Mouse (Mus musculus): ENCODE data around the gene Podnl1.

The Podnl1 gene

DNA sequence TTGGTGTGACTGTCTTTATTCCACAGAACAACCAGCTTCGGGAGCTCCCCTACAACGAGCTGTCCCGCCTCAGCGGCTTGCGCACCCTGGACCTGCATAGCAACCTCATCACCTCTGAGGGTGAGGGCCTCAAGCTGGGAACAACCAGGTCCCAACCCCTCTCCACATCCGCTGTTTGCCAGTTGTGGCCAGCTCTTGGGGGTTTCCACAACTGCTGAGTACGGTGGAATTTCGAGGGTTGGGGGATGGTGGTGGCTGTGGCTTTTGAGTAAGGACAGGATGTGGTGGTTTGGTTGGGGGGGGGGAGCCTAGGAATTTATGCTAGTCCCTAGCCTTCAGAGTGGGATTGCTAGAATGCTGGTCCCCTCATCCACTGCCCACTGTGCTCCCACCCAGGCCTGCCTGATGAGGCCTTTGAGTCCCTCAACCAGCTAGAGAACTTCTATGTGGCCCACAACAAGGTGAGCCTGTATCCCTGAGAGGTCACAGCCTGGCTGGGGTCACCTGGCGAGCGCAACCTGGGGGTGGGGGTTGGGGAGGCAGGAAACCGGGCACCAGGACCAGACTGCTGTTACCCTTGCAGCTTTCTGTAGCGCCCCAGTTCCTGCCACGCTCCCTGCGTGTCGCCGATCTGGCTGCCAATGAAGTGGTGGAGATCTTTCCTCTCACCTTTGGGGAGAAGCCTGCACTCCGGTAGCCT is 1.6 kb downstream of the Podnl1 start:
- peak; percentile 49 for DNase-seq

DNA sequence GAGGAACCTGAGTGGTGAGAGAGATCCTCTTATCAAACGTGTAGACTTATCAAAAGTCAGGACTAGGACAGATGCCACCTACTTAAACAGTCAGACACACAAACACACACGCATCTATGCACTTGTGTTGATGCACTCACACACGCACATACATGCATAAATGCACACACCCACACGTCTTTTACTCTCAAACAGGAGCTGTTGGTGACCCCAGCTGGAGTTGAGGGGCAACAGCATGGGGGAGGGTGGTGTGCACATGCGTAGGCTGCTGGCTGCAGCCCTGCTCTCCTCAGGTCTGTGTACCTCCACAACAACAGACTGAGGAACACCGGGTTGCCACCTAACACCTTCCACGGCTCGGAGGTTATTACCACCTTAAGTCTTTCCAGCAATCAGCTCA is 2.5 kb downstream of the Podnl1 start:
- DNase-seq = no peak

GRCm38 (mm10) chr8:84130806-84131205 is 5.0 kb downstream of the Podnl1 start:
- peak; percentile 57 for DNase-seq

GRCm38 (mm10) chr8:84132225-84132624 is 6.4 kb downstream of the Podnl1 start:
- DNase-seq = no peak

DNA sequence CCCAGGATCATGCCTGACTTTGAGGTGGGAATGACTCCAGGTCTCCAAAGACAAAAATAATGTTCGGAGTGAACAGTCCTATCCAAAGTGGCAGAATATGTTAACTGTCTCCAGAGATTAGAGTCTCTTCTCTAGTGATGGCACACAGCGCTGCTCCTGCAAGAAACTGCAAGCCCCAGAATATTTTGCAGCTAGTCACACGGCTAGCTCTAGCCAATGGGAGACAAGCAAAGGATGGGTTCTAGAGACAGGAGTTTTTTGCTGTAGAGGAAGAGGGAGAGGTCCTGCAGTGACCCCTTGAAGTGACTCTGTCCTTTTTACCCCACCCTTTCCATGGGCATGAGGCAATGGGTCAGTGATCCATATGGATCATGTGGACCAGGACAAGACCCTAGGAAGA is 12.1 kb downstream of the Podnl1 start:
- no peak for DNase-seq

DNA sequence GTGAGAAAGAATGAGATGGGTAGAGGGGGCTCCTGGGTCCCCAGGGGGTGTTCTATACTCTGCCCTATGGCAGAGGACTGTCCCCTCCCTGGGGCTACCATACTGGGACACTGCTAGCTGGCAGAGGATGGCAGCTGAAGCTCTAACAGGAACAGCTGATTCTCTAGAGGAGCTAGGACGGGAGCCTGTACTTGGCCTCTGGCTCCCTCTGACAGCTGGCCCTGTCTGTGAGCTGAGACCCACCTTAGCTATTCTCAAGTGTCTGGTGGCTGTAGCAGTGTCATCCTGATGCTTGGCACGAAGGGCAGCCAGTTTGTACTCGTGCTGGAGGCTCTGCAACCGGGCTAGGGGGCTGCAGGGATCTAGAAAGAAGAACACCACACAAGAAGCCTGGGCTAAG is 15.0 kb downstream of the Podnl1 start:
- no peak for DNase-seq

DNA sequence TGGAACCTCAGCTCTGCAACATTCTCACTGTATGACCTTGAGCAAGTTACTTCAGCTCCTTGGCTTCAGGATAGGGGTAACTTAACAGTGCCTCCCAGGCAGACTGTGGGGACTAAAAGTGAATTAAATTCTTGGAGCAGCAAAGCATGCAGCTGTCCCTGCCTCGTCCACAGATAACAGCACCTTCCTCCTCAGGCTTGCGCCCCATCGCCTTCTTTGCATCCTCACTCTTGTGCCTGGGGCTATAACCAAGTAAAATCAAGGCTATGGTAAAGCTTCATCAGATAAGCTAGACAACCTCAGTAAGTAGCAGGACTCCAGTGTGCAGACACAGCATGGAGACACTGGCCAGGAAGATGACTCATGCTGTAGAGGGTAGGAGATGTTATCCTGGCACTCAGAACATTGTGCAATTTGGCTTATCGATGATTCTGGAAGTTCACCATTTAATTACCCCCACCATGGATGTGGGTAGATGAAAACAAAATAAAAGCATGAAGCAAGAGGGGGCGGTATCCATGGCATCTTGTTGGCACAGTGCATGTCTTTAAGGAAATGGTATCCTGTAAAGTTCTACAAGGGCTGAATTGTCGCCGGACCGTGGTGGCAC is 19.0 kb downstream of the Podnl1 start:
- DNase-seq = no peak

DNA sequence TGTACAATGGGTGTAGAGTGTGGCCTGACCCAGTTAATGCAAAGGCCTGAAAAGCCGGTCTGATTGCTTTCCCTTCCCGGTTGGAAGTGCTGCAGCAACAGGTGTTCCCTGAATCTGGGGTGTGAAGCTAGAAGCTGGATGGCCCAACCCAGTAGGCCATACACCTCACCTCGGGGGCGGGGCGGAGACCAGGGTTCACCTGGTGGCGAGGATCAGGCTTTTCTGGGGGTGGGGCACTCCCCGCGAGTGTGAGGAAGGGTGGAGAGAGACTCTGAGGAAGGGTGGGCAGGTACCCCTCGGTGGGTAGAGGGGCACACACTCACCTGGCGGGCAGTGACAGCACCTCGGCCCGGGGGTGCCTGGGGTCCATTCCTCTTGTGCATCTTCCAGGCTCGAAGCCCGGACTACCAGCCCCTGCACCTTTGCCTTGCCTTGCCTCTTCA is 21.6 kb downstream of the Podnl1 start:
- peak; percentile 69 for DNase-seq

DNA sequence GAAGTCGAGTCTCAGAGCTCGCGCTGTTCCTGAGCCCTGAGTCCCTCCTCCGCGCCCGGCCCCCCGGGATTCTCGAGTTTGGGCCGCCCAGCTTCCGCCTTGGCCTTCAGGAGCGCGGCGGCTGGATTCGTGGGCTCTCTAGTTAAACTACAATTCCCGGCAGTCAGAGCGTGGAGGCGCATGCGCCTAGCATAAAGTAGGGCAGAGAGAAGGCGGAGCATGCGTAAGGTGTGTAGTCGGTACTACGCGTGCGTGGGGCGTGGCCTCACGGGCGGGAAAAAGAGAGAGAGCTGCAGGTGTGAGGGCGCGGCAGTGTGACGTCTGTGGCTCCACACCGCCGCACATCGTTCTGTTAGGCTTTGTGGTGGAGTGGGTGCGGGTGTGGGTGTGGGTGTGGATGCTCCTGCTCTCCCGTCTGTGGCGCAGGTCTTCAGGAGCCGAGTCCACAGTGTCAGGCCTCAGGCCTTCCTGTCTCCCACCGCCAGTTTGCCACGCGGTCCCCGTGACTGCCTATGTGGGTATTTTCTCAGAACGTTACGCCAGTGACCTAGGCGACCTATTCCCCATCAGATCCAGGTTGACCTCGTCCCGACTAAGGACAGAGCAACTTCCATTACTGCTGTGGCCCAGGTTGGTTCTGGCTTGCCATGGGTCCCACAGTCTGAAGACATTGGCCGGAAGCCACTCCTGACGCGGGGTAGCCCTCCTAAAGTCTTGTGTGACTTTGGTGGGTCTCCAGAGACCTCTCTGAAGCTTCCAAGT is 22.2 kb downstream of the Podnl1 start, which contains the start of the genes Cc2d1a and 4930432K21Rik:
Cc2d1a (minus strand) TSS at position 168 of the 762 bp plus-strand sequence.
4930432K21Rik (plus strand) TSS at position 257 of the 762 bp plus-strand sequence.
- DNase-seq = peak; percentile 96

DNA sequence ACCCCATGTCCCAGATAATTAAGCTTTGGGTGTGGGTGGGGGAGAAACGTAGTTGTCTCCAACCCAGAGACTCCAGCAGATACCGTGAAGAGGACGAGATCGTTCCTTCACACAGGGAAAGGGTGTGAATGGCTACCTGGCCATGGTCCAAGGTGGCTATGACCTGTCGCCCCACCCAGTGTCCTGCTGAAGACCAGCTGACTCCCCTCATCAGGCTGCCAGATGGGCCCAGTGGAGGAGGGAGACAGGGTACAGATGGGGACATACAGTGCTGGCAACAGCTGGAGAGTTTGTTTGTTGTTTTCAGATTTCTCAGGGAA is 22.7 kb downstream of the Podnl1 start:
- peak; percentile 45 for DNase-seq

DNA sequence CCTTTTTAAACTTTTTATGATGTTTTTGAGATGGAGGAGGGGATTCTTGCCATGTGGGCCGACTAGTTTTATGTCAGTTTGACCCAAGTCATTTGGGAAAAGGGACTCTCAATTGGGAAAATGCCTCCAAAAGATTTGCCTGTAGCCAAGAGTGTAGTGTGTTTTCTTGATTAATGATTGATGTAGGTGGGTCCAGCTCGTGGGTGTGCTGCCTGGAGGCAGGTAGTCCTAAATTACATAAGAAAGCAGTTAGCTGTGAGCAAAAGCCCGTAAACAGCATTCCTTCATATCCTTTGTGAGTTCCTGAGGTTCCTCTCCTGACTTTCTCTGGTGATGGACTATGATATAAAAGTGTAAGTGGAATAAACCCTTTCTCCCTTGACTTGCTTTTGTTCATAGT is 23.4 kb downstream of the Podnl1 start:
- no peak for DNase-seq

GRCm38 (mm10) chr8:84157620-84158019 is 31.8 kb downstream of the Podnl1 start:
- no peak for DNase-seq

GRCm38 (mm10) chr8:84167696-84168095 is 41.9 kb downstream of the Podnl1 start:
- DNase-seq = no peak

DNA sequence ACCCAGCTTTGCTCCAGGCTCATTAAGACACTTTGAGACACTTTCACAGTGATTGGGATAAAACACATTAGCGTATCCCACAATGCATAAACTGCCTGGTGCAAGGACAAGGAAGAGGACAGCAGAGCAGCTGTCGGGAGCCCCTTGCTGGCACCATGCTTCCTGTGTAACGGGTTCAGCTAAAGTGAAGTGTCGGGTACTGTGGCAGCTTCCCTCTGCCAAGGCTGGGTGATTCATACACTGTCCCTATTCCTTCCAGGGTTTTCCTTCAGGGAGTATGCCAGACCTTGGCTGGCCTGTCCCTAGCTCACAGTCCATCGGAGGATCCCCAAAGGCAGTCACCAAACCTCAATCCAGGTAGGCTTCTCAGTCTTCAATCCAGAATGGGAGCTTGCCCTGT is 44.3 kb downstream of the Podnl1 start:
- no peak for DNase-seq

GRCm38 (mm10) chr8:84173861-84174260 is 48.1 kb downstream of the Podnl1 start:
- peak; percentile 49 for DNase-seq

GRCm38 (mm10) chr8:84176560-84176959 is 50.8 kb downstream of the Podnl1 start:
- DNase-seq = peak; percentile 24

- no peak for DNase-seq
Measured at GRCm38 (mm10) chr8:84177405-84177804, 51.6 kb downstream of the Podnl1 start.

GRCm38 (mm10) chr8:84178592-84178991 is 52.8 kb downstream of the Podnl1 start:
- DNase-seq = no peak

DNA sequence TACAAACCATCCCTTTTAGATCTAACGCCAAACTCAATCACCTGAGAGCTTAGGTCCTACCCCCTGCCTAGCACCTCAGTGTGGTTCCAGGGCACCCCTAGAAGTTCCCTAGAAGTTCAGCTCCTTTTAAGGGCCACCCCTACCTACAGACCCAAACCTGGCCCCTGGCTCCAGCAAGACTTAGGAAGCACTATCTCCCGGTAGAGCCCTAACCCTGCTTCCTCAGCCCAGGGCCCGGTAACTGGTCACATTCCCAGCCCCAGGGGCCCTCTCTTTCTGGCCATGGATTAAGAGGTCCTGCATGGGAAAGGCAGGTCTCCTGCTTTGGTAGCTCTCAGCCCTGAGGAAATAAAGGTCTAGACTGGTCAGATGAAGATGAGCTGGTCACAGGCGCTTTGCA is 54.2 kb downstream of the Podnl1 start:
- no peak for DNase-seq

GRCm38 (mm10) chr8:84180530-84181190 is 54.9 kb downstream of the Podnl1 start:
- DNase-seq = peak; percentile 78
